Mouse (Mus musculus): ENCODE data around the gene Them5. TPM values are rescaled to one million over a fixed set of nuclear protein-coding genes. Genes with fewer than 3 reads are reported as not detected.

Them5 gene
- polyA plus RNA-seq, 1 experiment from 2014 or later: not detected

GRCm38 (mm10) chr3:94334442-94334841 is 7.5 kb upstream of the Them5 start:
- H3K36me3 ChIP-seq (ENCODE audit: control insufficient read depth, insufficient read depth, low read length): peaks cover 14% of the 10 kb centered on the region; the same call in 1 of the 2 replicates
- H3K4me3 ChIP-seq (ENCODE audit: low read depth, low read length): no peak overlapping the region
- no peak overlapping the region for H3K27ac ChIP-seq (ENCODE audit: low read depth)
- WGBS: 94% methylated on average over 4 of the region's 4 CpGs
- no peaks in the 10 kb centered on the region for H3K9me3 ChIP-seq (ENCODE audit: control insufficient read depth, low read length)
- no peak overlapping the region for H3K9ac ChIP-seq (ENCODE audit: low read length)
- no peak for ATAC-seq (replicated peaks; ENCODE audit: low FRiP score, low TSS enrichment, low read depth)
- no peak for DNase-seq (ENCODE audit: low spot score)
- H3K27me3 ChIP-seq (replicated peaks; ENCODE audit: control insufficient read depth, insufficient read depth, low read length): no peaks in the 10 kb centered on the region
- no peak overlapping the region for H3K4me2 ChIP-seq (ENCODE audit: low read length)
- no peaks in the 10 kb centered on the region for H3K4me1 ChIP-seq (replicated peaks; ENCODE audit: control insufficient read depth, insufficient read depth, low read length)

GRCm38 (mm10) chr3:94338522-94338921 is 3.4 kb upstream of the Them5 start:
- Histone ChIP-seq H3K36me3 (ENCODE audit: control insufficient read depth, insufficient read depth, low read length) (no peaks in the 10 kb centered on the region), H3K27ac (ENCODE audit: low read depth) (no peak overlapping the region), H3K4me1 (replicated peaks; ENCODE audit: control insufficient read depth, insufficient read depth, low read length) (no peaks in the 10 kb centered on the region), H3K4me2 (ENCODE audit: low read length) (no peak overlapping the region), H3K4me3 (ENCODE audit: low read depth, low read length) (no peak overlapping the region), H3K9me3 (ENCODE audit: control insufficient read depth, low read length) (no peaks in the 10 kb centered on the region), H3K9ac (ENCODE audit: low read length) (no peak overlapping the region), H3K27me3 (replicated peaks; ENCODE audit: control insufficient read depth, insufficient read depth, low read length) (no peaks in the 10 kb centered on the region)
- DNase-seq (ENCODE audit: low spot score) (no peak), ATAC-seq (replicated peaks; ENCODE audit: low FRiP score, low TSS enrichment, low read depth) (no peak)
- 89% methylated on average over 3 of the region's 3 CpGs for WGBS

DNA sequence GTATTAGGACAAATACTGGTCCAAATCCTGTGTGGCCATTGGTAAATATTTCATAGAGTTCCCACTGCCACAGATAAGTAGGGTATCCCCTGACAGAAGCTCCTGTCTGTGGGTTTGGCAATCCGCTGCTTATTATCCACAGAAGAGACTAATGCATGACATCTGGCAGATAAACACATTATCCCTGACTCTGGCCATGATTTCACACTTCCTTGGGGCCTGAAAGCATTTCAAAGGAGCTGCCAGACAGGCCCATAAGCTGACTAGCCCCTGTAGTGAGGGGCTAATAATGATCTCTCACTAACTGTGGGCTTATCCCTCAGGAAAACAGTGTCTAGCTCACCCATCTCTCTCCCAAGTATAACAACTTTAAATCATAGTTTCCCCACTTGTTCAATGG is 653 bp downstream of the Them5 start:
- H3K4me3 ChIP-seq (ENCODE audit: low read depth, low read length): no peak overlapping the region
- H3K4me1 ChIP-seq (replicated peaks; ENCODE audit: control insufficient read depth, insufficient read depth, low read length): no peaks in the 10 kb centered on the region
- no peak for ATAC-seq (replicated peaks; ENCODE audit: low FRiP score, low TSS enrichment, low read depth)
- no peak overlapping the region for H3K27ac ChIP-seq (ENCODE audit: low read depth)
- no peaks in the 10 kb centered on the region for H3K36me3 ChIP-seq (ENCODE audit: control insufficient read depth, insufficient read depth, low read length)
- no peaks in the 10 kb centered on the region for H3K9me3 ChIP-seq (ENCODE audit: control insufficient read depth, low read length)
- 50% methylated on average over 1 of the region's 1 CpGs for WGBS
- DNase-seq (ENCODE audit: low spot score): no peak
- no peak overlapping the region for H3K4me2 ChIP-seq (ENCODE audit: low read length)
- H3K27me3 ChIP-seq (replicated peaks; ENCODE audit: control insufficient read depth, insufficient read depth, low read length): no peaks in the 10 kb centered on the region
- no peak overlapping the region for H3K9ac ChIP-seq (ENCODE audit: low read length)

- 79% methylated on average over 2 of the region's 2 CpGs for WGBS
- Histone ChIP-seq H3K4me3 (ENCODE audit: low read depth, low read length) (no peak overlapping the region), H3K4me2 (ENCODE audit: low read length) (no peak overlapping the region), H3K27ac (ENCODE audit: low read depth) (no peak overlapping the region), H3K9ac (ENCODE audit: low read length) (no peak overlapping the region), H3K36me3 (ENCODE audit: control insufficient read depth, insufficient read depth, low read length) (no peaks in the 10 kb centered on the region), H3K27me3 (replicated peaks; ENCODE audit: control insufficient read depth, insufficient read depth, low read length) (no peaks in the 10 kb centered on the region), H3K9me3 (ENCODE audit: control insufficient read depth, low read length) (no peaks in the 10 kb centered on the region), H3K4me1 (replicated peaks; ENCODE audit: control insufficient read depth, insufficient read depth, low read length) (no peaks in the 10 kb centered on the region)
- DNase-seq (ENCODE audit: low spot score) (no peak), ATAC-seq (replicated peaks; ENCODE audit: low FRiP score, low TSS enrichment, low read depth) (no peak)
These were observed 2.3 kb downstream of the Them5 start for GRCm38 (mm10) chr3:94344182-94344581.

DNA sequence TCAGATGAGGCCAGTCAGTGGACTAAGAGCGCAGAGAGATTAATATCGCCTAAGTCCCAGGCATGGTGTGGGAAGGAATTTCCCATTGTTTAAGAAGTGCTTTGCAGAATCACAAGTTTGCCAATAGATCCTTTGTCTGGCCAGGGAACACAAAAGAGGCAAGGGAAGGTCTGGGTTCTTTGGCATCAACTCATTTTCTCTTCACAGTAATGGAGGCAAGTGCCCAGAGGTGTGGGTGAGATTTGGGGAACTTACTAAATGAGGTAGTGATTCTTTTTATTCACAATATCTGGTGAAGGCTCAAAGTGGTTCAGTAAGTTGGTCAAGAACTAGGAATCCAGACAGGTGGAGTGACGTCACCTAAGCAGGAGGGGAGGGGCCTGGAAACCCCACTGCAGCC is 3.0 kb downstream of the Them5 start:
- H3K9me3 ChIP-seq (ENCODE audit: control insufficient read depth, low read length): no peaks in the 10 kb centered on the region
- H3K4me2 ChIP-seq (ENCODE audit: low read length): no peak overlapping the region
- no peak overlapping the region for H3K27ac ChIP-seq (ENCODE audit: low read depth)
- no peaks in the 10 kb centered on the region for H3K27me3 ChIP-seq (replicated peaks; ENCODE audit: control insufficient read depth, insufficient read depth, low read length)
- H3K4me3 ChIP-seq (ENCODE audit: low read depth, low read length): no peak overlapping the region
- H3K36me3 ChIP-seq (ENCODE audit: control insufficient read depth, insufficient read depth, low read length): no peaks in the 10 kb centered on the region
- DNase-seq (ENCODE audit: low spot score) (no peak), ATAC-seq (replicated peaks; ENCODE audit: low FRiP score, low TSS enrichment, low read depth) (no peak)
- H3K9ac ChIP-seq (ENCODE audit: low read length): no peak overlapping the region
- 57% methylated on average over 3 of the region's 3 CpGs for WGBS
- H3K4me1 ChIP-seq (replicated peaks; ENCODE audit: control insufficient read depth, insufficient read depth, low read length): no peaks in the 10 kb centered on the region

DNA sequence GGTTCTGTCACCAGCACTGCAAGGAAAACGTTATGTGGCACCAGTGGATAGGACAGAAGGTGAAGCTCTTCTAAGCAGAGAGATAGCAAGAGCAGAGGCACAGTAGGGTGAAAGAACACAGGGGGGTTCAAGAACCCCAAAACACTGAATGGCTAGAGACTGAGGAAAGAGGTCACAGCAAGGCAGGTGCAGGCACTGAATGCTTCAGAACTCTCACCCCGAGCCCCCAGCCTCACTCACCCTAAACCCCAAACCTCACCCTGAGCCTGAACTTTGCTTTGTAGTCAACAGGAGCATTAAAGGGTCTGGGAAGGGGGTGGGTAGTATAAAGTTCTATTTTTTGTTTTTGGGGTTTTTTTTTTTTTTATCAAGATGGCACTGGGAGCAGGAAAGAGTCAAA is 6.2 kb downstream of the Them5 start:
- H3K9ac ChIP-seq (ENCODE audit: low read length): no peak overlapping the region
- WGBS: 72% methylated on average over 2 of the region's 2 CpGs
- no peaks in the 10 kb centered on the region for H3K9me3 ChIP-seq (ENCODE audit: control insufficient read depth, low read length)
- no peak overlapping the region for H3K4me2 ChIP-seq (ENCODE audit: low read length)
- no peak overlapping the region for H3K27ac ChIP-seq (ENCODE audit: low read depth)
- no peak for DNase-seq (ENCODE audit: low spot score)
- no peaks in the 10 kb centered on the region for H3K27me3 ChIP-seq (replicated peaks; ENCODE audit: control insufficient read depth, insufficient read depth, low read length)
- no peaks in the 10 kb centered on the region for H3K4me1 ChIP-seq (replicated peaks; ENCODE audit: control insufficient read depth, insufficient read depth, low read length)
- ATAC-seq (replicated peaks; ENCODE audit: low FRiP score, low TSS enrichment, low read depth): no peak
- no peaks in the 10 kb centered on the region for H3K36me3 ChIP-seq (ENCODE audit: control insufficient read depth, insufficient read depth, low read length)
- no peak overlapping the region for H3K4me3 ChIP-seq (ENCODE audit: low read depth, low read length)

- no peak for DNase-seq (ENCODE audit: low spot score)
- Histone ChIP-seq H3K4me3 (ENCODE audit: low read depth, low read length) (no peak overlapping the region), H3K27me3 (replicated peaks; ENCODE audit: control insufficient read depth, insufficient read depth, low read length) (peaks cover 16% of the 10 kb centered on the region), H3K36me3 (ENCODE audit: control insufficient read depth, insufficient read depth, low read length) (no peaks in the 10 kb centered on the region), H3K27ac (ENCODE audit: low read depth) (no peak overlapping the region), H3K4me1 (replicated peaks; ENCODE audit: control insufficient read depth, insufficient read depth, low read length) (0 out of 2 replicates have a peak, but pooled peaks cover 3% of the 10 kb centered on the region), H3K9ac (ENCODE audit: low read length) (no peak overlapping the region), H3K9me3 (ENCODE audit: control insufficient read depth, low read length) (no peaks in the 10 kb centered on the region), H3K4me2 (ENCODE audit: low read length) (no peak overlapping the region)
- no peak for ATAC-seq (replicated peaks; ENCODE audit: low FRiP score, low TSS enrichment, low read depth)
- WGBS: 3% methylated on average over 1 of the region's 1 CpGs
These were observed 18.9 kb downstream of the Them5 start for GRCm38 (mm10) chr3:94360812-94361211.

- DNase-seq (ENCODE audit: low spot score) (no peak), ATAC-seq (replicated peaks; ENCODE audit: low FRiP score, low TSS enrichment, low read depth) (no peak)
- Histone ChIP-seq H3K27ac (ENCODE audit: low read depth) (no peak within 1 kb of the TSS), H3K9ac (ENCODE audit: low read length) (peak within 1 kb of the TSS; percentile 71), H3K4me3 (ENCODE audit: low read depth, low read length) (peak within 1 kb of the TSS; percentile 42), H3K4me1 (replicated peaks; ENCODE audit: control insufficient read depth, insufficient read depth, low read length) (0 out of 2 replicates have a peak, but pooled peaks cover 3% of the 10 kb centered on the region), H3K4me2 (ENCODE audit: low read length) (peak within 1 kb of the TSS; percentile 74), H3K9me3 (ENCODE audit: control insufficient read depth, low read length) (no peaks in the 10 kb centered on the region), H3K27me3 (replicated peaks; ENCODE audit: control insufficient read depth, insufficient read depth, low read length) (peaks cover 19% of the 10 kb centered on the region), H3K36me3 (ENCODE audit: control insufficient read depth, insufficient read depth, low read length) (no peaks in the 10 kb centered on the region)
- whole genome bisulfite sequencing: 66% methylated on average over 7 of the region's 7 CpGs
These were observed 20.2 kb downstream of the Them5 start, which contains the start of gene C2cd4d for GRCm38 (mm10) chr3:94362138-94362537. Gene C2cd4d (plus strand): TSS chr3:94362438.

- ATAC-seq (replicated peaks; ENCODE audit: low FRiP score, low TSS enrichment, low read depth): peak; percentile 54
- Histone ChIP-seq H3K27me3 (replicated peaks; ENCODE audit: control insufficient read depth, insufficient read depth, low read length) (peaks cover 19% of the 10 kb centered on the region), H3K4me2 (ENCODE audit: low read length) (peak overlapping the region; percentile 74), H3K4me3 (ENCODE audit: low read depth, low read length) (peak overlapping the region; percentile 42), H3K9ac (ENCODE audit: low read length) (peak overlapping the region; percentile 71), H3K9me3 (ENCODE audit: control insufficient read depth, low read length) (no peaks in the 10 kb centered on the region), H3K27ac (ENCODE audit: low read depth) (no peak overlapping the region; the same call in 1 of the 2 replicates), H3K36me3 (ENCODE audit: control insufficient read depth, insufficient read depth, low read length) (no peaks in the 10 kb centered on the region), H3K4me1 (replicated peaks; ENCODE audit: control insufficient read depth, insufficient read depth, low read length) (0 out of 2 replicates have a peak, but pooled peaks cover 3% of the 10 kb centered on the region)
- DNase-seq (ENCODE audit: low spot score): peak; percentile 79
- 6% methylated on average over 91 of the region's 97 CpGs for WGBS
These were observed 21.6 kb downstream of the Them5 start for GRCm38 (mm10) chr3:94363291-94364153.
